Mouse (Mus musculus) monocyte, adult 2 months (primary cell): ENCODE data around the gene C1qc.

Source experiments
- DNase-seq, 2 experiments: peaks; one replicate each; pipeline ENCODE4 v3.0.0; 2022; ENCODE audit warnings: low spot score in 2 of 2, low read depth in 1 of 2

The C1qc gene

GRCm38 (mm10) chr4:136892811-136893210 is at the start of gene C1qc:
C1qc (minus strand) TSS chr4:136893065.
- DNase-seq, result no peak

- DNase-seq, result no peak
These were observed 45.1 kb upstream of the C1qc start for GRCm38 (mm10) chr4:136937935-136938334.

- no peak for DNase-seq
These were observed 44.5 kb upstream of the C1qc start for GRCm38 (mm10) chr4:136937344-136937743.

DNA sequence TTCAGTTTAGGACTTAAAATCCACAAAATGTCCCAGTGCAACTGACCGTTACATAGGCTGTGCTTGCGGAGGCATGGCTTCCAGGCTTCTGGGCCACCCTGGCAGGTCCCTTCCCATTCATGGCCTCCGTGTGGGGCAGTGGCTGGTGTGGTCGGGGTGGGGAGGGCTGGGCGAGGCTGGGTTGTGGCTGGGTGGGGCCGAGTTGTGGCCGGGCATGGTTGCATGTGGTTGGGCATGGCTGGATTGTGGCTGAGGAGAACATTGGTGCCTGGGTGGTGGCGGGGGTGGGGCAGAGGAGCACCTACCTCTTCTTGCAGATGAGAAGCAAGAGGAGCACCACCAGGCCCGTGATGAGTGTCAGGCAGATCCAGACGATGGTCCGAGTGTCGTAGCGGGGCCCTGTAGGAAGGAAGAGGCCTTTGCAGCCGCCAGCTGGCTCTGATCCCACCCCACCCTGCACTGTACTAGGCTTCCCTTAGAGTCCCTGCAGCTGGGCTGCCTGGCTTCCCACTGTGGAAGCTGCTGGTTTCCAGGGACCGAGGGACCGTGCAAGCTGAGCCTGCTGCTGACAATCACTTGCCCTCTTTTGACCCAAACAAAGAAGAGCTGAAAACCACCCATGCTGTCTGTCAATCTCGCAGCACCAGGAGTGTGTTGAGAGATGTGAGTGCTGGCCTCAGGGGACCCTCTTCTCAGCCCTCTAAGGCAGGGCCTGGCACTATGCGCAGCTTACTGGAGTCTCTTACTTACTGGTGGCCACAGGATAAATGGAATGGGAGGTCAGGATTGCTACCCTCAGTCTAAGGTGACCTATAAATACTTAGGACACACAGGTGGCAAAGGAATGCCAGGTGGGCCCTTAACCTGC is 42.1 kb upstream of the C1qc start:
- no peak for DNase-seq

- no peak for DNase-seq
These were observed 37.6 kb upstream of the C1qc start for GRCm38 (mm10) chr4:136930474-136930873.

DNA sequence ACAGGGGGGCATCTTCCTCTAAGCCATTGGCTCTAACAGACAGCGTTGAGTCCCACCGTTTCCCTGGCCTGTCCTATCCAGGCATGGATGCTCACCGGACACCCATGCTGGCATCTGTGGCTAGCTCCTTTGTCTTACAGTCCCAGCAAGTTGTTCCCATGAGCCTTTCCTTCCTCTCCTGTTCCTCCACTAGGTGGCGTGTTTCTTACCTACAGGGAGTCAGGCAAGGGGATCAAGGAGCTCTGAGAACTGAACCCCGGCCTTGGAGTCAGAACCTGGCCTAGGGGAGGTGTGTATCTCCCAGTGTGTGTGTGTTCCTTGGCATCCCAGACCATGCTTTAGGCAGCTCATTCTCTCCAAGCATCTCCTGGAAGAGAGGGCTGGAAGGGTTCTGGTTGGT is 36.1 kb upstream of the C1qc start:
- DNase-seq, result no peak

- no peak for DNase-seq
These were observed 32.9 kb upstream of the C1qc start for GRCm38 (mm10) chr4:136925804-136926203.

GRCm38 (mm10) chr4:136924529-136924928 is 31.7 kb upstream of the C1qc start:
- no peak for DNase-seq

GRCm38 (mm10) chr4:136919526-136919925 is 26.7 kb upstream of the C1qc start:
- no peak for DNase-seq

GRCm38 (mm10) chr4:136918834-136919233 is 26.0 kb upstream of the C1qc start:
- DNase-seq, result no peak

- DNase-seq, result no peak
These were observed 24.3 kb upstream of the C1qc start for GRCm38 (mm10) chr4:136917165-136917524.

GRCm38 (mm10) chr4:136916359-136917164 is 23.7 kb upstream of the C1qc start:
- DNase-seq, result no peak

DNA sequence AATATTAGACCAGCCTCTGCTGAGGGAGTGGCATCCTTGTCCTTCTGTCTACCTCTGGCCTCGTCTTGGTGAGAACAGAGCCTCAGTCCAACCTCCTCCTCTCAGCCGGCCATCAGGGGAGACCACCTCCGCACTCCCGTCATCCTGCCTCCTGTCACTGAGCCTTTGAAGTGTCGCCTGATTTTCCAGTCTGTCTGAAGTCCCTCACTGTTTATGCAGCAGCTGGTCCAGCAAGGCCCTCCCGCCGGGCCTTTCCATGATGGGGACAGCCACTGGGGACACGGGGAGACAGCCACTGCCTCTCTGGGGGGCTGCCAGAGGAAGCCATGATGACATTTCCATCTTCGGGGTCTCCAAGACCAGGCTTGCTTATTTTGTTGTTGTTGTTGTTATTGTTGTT is 20.0 kb upstream of the C1qc start:
- DNase-seq, result no peak

GRCm38 (mm10) chr4:136911804-136912203 is 18.9 kb upstream of the C1qc start:
- no peak for DNase-seq

DNA sequence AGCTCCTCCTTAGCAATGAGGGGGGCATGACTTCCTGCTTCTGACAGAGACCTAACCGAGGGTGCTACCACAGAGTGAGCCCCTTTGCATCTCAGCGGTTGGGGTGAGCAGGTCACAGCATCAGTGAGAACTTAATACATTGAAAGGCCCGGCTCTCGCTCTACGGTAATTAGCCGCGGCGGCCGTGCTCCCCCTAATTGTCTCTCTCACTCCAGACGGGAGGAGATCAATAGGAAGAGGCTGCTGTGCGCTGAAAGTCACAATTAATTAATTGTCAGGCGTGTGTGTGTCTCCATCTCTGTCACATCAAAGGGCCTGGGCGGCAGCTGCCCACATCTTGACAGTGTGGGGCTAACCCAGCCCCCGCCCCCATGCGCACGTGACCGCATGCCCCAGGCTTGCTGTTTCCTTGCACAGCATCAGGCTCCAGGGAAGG is 18.4 kb upstream of the C1qc start:
- DNase-seq, result no peak

DNA sequence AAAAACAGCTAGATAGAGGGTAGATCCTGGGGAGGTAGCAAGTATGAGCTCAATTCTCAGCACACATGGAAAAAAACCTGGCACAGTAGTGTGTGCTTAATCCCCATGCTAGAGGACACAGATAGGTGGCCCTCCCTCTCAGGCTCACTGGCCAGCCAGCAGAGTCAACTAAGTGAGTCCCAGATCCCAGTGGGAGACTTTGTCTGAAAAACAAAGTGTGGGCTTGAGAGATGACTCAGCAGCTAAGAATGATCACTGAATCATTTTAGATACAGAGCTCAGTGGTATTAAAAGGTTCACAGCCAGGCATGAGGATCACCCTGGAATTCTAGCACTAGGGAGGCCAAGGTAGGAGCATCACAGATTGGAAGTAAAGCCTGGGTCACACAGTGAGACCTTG is 14.9 kb upstream of the C1qc start:
- DNase-seq, result no peak

DNA sequence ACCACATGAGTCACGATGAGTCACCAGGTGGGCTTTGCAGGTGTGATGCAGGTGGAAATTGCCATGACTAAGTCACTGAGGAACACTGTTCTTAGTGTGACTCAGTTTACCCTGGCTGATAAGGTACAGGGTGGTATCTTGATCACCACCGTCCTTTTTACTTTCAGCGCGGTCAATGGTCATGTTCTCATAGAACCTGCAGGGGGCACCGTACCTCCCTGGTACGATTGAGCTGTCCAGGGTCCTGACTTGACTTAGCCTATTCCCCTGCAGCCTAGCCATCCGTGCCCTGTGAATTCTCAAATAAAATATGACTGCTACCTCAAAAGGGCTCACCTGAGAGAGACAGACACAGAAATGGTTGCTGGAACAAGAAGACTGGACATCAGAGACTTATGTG is 14.2 kb upstream of the C1qc start:
- DNase-seq, result no peak

- DNase-seq, result no peak
These were observed 12.1 kb upstream of the C1qc start for GRCm38 (mm10) chr4:136904767-136905539.

DNA sequence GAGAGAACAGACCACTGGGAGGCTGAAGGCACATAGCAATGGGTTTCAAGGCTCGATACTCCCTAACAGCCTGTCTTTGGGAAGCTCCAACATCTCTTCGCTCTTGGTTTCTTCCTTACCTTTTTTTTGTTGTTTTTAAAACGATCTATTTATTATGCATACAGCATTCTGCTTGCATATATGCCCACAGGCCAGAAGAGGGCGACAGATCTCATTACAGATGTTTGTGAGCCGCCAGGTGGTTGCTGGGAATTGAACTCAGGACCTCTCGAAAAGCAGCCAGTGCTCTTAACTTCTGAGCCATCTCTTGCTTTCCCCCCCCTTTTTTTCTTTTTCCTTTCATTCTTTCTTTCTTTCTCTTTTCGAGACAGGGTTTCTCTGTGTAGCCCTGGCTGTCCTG is 6.3 kb upstream of the C1qc start:
- DNase-seq, result no peak

GRCm38 (mm10) chr4:136898637-136899036 is 5.8 kb upstream of the C1qc start, which contains the start of gene C1qa:
C1qa (minus strand) TSS chr4:136898803.
- DNase-seq, result no peak

GRCm38 (mm10) chr4:136898084-136898598 is 5.3 kb upstream of the C1qc start:
- DNase-seq, result no peak
